Mouse (Mus musculus): ENCODE data around the gene Mxi1. TPM values are rescaled to one million over a fixed set of nuclear protein-coding genes. Genes with fewer than 3 reads are reported as not detected.

Gene Mxi1
- total RNA-seq, 2 experiments from 2014 or later, result 62.8 to 68.6 TPM

DNA sequence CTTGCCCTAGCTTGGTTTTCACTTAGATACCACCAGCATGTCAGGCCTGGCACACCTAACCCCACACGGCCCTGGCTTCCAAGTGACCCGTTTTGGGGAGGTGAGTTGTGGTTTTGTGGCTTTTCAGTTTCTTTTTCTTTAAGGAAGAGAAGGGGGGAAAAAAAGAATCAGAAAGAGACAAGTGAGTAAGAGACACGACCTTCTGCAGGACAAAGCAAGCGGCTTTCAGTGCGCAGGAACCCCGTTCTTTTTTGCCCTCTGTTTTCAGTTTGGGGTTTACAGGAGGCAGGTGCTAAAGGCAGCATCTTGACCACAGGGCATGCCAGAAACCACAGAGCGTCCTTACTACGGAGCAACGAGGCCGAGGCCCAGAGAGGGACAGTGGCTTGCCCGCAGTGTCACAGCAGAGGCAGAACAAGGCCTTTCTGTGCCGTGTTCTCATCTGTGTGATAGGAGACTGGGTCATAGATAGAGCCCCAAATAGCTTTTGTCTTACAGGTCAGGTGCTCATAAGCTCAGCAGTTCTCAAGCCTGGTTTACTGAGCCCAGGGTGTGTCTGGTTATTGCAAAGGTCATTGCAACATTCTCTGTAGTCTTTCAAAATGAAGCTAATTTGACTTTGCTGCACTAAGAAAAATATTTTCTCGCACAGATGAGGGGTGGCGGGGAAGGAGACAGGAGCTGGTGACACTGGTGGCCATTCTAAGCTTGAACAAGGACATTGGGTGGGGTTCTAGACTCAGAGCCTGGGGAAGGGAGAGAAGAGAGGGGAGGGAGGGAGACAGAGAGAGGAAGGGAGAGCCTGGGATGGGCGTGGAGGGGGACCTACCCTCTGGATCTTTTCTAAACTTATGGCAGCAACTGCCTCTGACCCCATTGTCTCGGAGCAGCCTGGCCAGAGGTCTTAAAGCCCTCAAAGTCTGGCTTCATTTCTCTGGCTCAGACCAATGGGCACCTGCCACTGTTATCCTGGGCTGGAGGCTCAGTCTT, 8.1 kb downstream of the Mxi1 start:
- no peak overlapping the region for H3K4me3 ChIP-seq
- no peak for TF ChIP-seq CTCF (conservative IDR thresholded peaks at IDR 0.05)
- no peak for DNase-seq (ENCODE audit: low spot score in 2 of 2)
- peak overlapping the region; percentile 36; the same call in 1 of the 2 replicates for H3K27ac ChIP-seq

DNA sequence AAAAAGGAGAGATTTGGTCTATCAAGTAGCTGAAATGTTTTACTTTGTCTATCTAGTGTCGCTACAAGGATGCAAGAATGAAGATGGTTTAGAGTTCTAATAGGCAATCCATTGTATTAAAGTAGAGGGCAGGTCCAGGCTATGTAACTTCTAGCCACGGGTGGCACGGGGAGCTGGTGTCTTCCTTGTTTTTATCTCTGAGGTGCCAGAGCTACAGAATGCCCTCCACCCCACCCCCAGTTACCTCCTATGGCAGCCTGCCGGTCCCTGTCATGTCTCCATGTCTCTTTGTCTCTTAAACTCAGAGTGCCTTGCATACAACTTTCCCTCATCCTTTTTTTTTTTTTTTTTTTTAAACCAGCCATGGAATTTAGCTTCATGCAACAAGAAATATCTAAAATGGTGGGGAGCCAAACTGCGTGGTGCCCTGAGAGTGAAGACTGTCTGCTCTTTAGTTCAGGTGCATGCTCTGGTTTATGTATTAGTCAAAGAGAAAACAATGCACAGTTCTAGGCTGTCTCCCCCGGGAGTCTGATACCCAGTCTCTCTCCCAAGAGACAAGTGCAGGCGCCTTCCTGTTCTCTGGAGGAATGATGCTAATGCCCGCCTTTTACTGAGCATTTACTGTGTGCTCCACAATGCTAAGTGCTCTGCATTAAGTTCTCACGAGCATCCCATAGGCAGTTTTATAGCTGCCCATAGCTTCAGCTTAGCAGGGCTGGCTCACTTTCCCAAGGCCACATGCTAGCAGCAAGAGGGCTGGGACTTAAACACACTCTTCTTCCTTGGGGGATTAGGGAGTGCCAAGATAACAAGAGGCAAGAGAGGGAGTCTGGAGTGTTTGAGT, 10.2 kb downstream of the Mxi1 start:
- H3K4me3 ChIP-seq, result no peak overlapping the region
- no peak for DNase-seq (ENCODE audit: low spot score in 2 of 2)
- H3K27ac ChIP-seq, result no peak overlapping the region
- no peak for TF ChIP-seq CTCF (conservative IDR thresholded peaks at IDR 0.05)

DNA sequence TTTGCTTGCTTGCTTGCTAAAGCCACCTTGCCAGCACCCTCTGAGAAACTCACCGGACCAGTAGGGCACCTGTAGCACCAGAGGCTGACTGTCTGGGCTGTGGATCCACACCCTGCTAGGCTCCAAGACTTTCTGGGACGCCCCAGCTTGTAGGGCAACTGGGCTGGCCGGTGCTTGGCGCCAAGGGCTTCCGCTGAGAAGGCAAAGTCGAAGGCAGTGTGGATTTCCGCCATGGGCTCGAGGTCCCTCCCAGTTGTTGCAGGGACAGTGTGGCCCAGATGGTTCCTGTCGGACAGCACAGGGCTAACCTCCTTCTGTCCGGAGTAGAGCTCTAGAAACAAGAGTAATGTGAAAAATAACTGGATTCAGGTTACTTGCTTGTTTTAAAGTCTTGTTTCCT, 11.0 kb downstream of the Mxi1 start:
- no peak for DNase-seq (ENCODE audit: low spot score in 2 of 2)
- H3K27ac ChIP-seq, result no peak overlapping the region
- H3K4me3 ChIP-seq, result no peak overlapping the region
- no peak for TF ChIP-seq CTCF (conservative IDR thresholded peaks at IDR 0.05)

DNA sequence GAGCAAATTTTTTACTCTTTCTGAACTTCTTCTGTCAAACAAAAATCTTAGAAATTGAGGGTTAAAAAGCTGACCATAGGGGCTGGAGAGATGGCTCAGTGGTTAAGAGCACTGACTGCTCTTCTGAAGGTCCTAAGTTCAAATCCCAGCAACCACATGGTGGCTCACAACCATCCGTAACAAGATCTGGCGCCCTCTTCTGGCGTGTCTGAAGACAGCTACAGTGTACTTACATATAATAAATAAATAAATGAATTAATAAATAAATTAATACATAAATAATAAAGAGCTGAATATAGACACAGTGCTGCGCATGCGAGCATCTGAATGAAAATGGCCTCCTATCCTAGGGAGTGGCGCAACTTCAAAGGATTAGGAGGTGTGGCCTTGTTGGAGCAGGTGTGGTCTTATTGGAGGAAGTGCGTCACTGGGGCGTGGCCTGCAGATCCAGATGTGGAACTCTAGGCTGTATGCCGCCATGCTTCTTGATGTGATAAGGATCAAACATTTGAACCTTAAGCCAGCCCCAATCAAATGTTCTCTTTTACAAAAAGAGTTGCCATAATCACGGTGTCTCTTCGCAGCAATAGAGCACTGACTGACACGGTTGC, 12.2 kb downstream of the Mxi1 start:
- no peak for DNase-seq (ENCODE audit: low spot score in 2 of 2)
- Histone ChIP-seq H3K4me3 (no peak overlapping the region), H3K27ac (no peak overlapping the region)
- peak; percentile 69 for TF ChIP-seq CTCF (conservative IDR thresholded peaks at IDR 0.05)

DNA sequence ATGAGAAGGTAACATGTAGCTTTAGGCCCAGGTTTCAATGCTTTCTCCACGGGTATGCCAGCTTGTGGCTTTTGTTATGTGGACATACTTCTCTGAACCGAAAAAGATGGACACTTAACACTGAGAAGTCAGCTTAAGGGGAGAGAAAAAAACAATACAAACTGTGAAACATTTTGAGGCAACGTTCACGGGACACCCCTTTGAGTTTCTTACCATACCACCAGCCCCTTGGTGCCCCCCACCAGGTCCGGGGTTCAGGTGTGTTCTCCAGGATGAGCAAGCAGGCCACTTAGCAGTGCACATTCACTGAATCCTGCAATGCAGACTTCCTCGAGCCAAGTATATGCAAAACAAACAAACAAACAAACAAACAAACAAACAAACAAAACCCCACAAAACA, 14.5 kb downstream of the Mxi1 start:
- Histone ChIP-seq H3K4me3 (peak overlapping the region; percentile 60), H3K27ac (peak overlapping the region; percentile 94)
- no peak for DNase-seq (ENCODE audit: low spot score in 2 of 2)
- no peak for TF ChIP-seq CTCF (conservative IDR thresholded peaks at IDR 0.05)

DNA sequence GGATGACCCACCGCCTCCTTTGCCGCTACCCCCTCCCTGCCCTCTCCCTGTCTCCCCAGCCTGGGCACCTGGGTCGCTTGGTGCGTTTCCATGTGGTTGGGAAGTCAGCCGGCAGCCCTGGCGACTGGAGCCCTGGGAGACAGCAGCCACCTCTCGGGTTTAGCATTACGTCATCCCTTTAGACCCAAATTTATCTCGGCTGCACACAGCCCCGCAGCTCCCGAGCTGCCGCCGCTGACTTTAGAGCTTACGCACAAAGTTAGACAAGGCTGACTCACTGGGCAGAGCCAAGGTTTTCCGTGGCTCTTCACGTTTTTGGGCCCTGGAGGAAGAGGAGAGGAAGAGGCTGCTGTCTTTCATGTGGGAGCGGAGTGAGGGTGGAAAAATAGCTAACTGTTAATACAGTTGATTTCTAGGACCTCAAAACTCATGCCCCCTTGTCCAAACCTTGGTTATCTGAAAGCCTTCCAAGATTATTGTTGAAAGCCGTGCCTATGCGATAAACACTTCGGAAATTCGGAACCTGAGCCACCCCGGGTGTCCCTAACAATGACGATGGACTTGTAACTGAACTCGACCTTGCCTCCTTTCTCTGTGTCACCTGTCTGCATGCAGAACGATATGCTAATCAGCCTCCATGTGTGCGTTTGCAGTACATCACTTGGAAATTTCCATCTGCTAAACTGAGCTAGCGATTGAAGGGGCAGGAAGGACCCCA, 15.4 kb downstream of the Mxi1 start:
- H3K4me3 ChIP-seq, result peak overlapping the region; percentile 60
- no peak for TF ChIP-seq CTCF (conservative IDR thresholded peaks at IDR 0.05)
- H3K27ac ChIP-seq, result peak overlapping the region; percentile 94
- peak; percentile 66 to 77 for DNase-seq (ENCODE audit: low spot score in 2 of 2)

DNA sequence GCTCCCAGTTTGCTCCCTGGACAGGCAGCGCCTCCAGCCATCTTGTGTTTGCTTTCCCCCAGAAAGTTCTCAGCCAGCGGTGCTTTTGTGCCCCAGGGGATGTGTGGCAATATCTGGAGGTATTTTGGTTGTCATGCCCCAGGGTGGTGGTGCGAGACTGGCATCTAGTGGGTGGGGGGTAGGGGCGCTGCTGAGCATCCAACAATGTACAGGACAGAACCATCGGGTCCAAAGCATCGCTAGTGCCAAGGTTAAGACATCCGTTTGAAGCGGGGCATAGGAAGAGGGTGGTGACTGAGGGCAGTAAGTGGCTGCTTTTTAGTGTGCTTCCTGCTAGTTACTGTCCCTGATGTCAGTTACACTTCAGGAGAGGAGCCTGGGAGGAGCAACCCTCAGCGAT, 17.8 kb downstream of the Mxi1 start:
- Histone ChIP-seq H3K4me3 (no peak overlapping the region), H3K27ac (peak overlapping the region; percentile 21; the same call in 1 of the 2 replicates)
- peak; percentile 36; the same call in 1 of the 2 replicates for TF ChIP-seq CTCF (conservative IDR thresholded peaks at IDR 0.05)
- DNase-seq (ENCODE audit: low spot score in 2 of 2), result no peak

DNA sequence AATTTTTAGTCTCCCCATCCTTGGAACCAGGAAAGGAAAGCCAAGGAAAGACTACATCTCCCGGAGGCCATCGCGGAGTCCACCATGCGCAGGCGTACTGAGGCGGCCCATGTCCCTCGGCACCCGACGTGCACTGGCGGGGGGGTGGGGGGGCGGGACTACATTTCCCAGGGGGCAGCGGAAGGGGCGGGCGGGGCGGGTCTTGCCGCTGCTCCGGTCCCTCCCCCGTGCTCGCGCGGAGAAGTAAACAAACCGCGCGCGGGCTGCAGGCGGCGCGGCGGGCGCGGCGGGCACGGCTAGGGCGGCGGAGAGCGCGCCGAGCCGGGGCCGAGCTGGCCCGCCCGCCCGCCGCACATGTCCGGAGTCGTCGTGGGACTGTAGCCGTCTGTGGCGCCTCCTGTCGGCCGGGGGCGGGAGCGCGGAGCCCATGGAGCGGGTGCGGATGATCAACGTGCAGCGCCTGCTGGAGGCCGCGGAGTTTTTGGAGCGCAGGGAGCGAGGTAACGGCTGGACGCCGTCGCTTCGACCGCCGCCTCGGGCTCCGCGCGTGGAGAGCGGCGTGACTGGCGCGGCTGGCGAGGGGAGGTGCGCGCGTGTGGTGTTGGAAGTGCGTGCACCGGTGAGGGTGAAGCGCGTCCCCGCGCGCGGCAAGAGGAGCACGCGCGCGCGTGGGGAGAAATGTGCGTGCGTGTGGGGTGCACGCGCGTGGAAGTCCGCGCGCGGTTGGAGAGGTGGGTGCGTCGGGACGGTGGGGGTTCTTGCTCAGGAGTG, 19.1 kb downstream of the Mxi1 start:
- TF ChIP-seq CTCF (conservative IDR thresholded peaks at IDR 0.05), result peak; percentile 82
- peak; percentile 90 to 92 for DNase-seq (ENCODE audit: low spot score in 2 of 2)

DNA sequence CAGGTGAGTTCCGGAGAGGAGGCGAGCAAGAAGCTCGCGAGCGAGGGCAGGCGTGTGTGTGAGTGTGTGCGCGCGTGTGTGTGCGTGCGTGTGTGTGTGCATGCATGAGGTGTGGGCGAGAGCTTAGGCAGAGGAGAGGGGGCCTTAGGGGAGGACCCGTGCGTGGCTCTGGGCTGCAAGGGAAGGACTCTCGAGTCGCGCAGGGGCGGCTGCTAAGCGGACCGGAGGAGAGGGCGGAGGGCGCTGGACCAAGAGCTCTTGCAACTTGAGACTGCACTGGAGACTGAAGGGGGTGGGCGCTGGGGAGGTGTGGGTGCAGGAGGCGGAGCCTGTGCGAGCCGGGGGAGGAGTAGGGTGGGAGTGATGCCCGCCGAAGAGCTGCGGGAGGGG, 19.7 kb downstream of the Mxi1 start:
- Histone ChIP-seq H3K27ac (peak overlapping the region; percentile 92), H3K4me3 (peak overlapping the region; percentile 92)
- no peak for TF ChIP-seq CTCF (conservative IDR thresholded peaks at IDR 0.05)
- peak; percentile 68 to 76 for DNase-seq (ENCODE audit: low spot score in 2 of 2)

More for the DNA sequence above, 19.1 kb downstream of the Mxi1 start:
- peak overlapping the region; percentile 92 for H3K4me3 ChIP-seq
- peak overlapping the region; percentile 92 for H3K27ac ChIP-seq

DNA sequence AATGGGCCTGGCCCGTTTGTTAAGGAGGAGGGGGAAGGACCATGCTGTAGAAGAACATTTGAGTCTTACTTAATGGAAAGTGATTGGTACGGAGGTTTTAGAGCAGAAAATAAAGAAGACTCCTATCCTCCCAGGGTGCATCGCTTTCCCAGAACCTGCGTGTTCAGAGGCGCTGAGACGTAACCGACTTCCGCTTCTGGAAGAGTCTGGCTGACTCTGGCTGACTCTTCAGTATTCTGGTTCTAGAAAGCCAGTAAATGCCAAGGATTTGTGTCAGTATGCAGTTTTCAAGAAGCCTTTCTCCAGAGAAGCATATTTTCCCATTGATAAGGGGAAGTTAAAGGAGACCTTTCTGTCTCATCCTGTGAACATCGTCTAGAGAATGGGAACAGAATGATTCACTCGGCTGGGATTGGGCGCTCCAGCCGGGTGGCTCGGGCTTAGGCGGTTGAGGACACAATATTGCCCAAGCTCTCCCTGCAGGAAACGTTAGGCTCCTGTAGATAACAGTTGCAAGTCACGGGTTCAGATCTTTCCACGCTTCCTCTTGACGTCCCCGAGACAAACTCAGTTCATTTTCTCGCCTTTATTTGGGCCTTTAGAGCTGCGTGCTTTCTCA, 21.7 kb downstream of the Mxi1 start:
- TF ChIP-seq CTCF (conservative IDR thresholded peaks at IDR 0.05), result no peak
- no peak overlapping the region for H3K27ac ChIP-seq
- no peak overlapping the region for H3K4me3 ChIP-seq
- no peak for DNase-seq (ENCODE audit: low spot score in 2 of 2)

DNA sequence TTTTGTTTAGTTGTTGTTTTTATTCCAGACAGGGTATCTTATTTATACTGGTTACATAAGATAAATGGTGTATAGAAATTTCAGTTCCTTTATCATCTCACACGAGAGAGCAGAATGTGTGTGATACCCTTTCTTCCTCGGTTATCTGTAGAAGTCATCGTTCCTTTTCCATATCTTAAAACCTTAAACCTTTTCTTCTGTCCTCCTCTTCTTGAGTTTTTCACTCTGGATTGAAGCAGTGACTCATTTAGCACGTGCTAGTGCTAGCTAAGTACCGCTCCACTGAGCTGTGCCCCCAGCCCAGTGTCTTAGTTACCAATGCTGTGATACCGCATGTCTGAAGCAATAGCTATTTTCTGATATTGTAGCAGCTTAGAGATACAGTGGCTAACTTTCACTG, 23.4 kb downstream of the Mxi1 start:
- Histone ChIP-seq H3K27ac (no peak overlapping the region), H3K4me3 (no peak overlapping the region)
- DNase-seq (ENCODE audit: low spot score in 2 of 2), result no peak
- TF ChIP-seq CTCF (conservative IDR thresholded peaks at IDR 0.05), result no peak
